Mouse (Mus musculus): ENCODE measurements around the gene Rpap2.

The Rpap2 gene

DNA sequence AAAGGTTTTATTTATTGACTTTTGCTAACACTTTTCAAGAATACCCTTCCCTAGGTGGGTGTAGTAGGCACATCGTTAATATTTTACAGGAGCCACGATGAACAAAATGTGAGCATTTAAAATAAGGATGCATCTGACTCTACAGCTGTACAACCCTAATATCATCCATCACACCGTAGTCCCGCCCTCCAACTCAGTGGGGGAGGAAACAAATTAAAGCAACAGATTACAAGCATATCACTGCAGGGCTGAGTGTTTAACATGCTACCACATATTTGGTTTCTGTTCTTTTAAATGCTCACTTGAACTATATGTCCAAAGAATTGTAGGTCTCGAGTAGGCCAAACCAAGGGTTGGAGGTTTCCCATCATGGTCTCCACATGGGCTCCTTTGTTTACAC lies 90.0 kb downstream of the Rpap2 start:
- no peak for DNase-seq (ENCODE audit: low read depth, low spot score)

DNA sequence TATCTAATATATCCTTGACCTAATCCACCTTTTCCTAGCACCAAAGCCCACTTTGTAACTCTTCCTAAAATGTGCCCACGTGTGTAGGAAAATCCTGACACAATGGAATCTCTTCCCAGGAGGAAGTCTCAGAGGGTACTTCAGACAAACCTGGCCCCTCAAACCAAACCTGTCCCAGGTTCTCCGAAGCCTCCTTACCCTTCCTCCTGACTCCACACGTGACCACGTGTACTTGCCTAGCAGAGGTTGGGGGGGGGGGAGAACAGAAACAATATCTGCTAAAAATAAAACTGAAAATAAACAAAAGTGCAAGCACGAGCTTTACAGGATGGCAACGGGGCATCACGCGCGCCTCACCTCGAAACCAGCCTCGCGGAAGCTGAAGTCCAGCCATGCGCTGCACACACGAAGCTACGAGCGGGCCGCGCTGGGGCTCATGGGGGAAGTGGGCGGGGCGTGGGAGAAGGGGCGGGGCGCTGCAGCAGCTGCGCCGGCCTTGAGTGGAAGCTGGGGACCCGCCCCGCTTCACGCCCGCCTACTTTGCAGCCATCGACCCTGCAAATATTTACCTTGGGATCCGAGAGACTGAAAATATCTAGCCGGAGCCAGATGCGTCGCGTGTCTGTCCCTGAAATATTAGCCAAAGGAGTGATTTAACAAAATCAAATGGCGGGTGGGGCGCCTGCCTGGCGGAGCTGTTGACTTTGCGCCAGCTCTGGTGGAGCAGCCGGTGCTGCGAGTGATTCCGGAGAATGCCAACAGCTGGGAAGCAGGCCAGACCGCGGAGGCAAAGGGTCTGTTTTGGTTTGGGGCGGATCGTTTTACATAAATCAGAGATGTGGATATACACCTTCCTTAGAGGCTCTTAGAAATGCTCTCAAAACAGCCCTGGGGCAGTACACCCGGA lies 90.7 kb downstream of the Rpap2 start:
- DNase-seq (ENCODE audit: low read depth, low spot score), result peak; percentile 70

DNA sequence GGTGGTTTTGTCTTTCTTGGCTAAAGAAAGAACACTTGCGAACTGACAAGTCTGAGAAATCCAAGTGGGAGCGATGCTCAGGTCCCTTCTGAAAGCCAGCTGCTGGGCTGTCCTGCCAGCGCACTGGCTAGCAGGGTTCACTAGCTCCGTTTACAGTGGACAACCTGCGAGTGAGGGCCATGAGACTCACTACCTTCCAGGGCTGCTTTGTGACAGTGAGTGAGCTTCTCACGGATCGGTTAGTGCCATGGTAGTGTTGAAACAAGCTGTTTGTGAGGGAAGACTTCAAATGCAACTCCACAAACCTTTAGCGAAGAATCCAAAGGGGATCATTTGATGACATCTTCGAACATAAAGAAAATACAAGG lies 91.3 kb downstream of the Rpap2 start:
- DNase-seq (ENCODE audit: low read depth, low spot score), result no peak

DNA sequence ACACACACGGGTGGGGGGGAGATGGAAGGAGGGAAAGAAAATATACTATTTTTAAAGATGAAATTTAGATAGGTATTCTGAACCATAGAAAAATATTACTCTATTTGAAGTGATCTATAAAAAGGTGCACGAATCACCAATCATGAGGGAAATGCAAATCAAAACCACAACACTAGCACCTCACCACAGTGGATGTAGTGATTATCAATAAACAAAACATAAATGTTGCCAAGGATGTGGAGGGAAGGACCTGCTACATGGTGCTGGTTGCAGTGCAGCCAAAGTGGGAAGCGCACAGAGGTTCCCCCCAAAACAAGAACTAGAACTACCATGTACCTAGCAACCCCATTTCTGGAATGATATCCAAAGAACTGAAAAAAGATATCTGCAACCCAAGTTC lies 97.8 kb downstream of the Rpap2 start:
- DNase-seq (ENCODE audit: low read depth, low spot score), result no peak

DNA sequence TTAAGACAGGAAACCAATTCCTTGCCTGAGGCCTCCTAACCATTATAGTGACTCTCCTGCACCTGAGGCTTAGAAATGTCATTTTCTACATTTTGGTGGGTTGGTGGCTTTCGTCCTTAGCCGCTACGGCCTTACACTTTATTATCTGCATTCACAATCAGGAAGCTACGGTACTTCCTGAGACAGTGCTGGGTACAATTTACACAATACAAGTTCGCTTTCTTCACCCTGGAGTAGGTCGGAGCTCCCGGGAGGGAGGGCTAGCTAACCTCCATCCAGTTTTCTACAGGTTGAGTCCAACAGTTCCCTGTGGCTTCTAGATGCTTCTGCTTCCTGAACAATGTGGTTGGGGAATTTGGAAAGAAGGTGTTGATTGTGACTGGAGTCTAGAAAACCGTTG lies 101.7 kb downstream of the Rpap2 start:
- no peak for DNase-seq (ENCODE audit: low read depth, low spot score)

DNA sequence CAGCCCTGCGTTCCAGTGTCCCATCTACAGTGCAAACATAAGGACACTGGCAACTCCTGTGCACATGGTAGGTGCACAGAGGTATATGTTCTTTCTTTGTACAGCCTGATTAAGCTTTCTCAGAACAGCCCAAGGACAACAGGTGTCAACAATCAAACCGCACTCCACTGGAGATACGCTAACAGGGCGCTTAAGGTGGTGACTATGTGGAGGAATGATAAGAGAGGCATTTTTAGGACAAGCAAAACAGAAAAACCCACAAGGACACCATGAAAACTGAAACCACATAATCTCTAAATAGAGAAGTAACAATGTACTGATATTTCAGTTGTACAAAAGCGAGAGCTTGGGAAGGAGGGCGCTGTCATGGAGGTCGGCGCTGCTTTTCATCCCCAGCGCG lies 103.7 kb downstream of the Rpap2 start:
- no peak for DNase-seq (ENCODE audit: low read depth, low spot score)

DNA sequence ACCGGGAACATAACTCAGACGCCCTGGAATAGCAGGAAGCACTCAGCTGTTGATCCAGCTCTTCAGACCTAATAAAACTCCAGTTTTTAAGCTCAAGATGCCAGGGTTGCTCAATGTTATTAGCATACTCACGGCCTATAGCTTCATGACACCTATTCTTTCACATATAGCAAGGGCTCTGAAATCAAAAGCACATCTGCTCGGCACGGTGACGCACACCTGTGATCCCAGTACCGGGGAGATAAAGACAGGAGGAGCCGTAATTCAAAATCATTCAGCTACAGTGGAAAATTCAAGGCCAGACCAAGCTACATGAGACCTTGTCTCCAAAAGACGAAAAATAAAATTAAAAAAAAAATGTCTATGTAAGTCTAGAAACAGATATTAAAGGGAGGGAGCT lies 104.5 kb downstream of the Rpap2 start:
- no peak for DNase-seq (ENCODE audit: low read depth, low spot score)

DNA sequence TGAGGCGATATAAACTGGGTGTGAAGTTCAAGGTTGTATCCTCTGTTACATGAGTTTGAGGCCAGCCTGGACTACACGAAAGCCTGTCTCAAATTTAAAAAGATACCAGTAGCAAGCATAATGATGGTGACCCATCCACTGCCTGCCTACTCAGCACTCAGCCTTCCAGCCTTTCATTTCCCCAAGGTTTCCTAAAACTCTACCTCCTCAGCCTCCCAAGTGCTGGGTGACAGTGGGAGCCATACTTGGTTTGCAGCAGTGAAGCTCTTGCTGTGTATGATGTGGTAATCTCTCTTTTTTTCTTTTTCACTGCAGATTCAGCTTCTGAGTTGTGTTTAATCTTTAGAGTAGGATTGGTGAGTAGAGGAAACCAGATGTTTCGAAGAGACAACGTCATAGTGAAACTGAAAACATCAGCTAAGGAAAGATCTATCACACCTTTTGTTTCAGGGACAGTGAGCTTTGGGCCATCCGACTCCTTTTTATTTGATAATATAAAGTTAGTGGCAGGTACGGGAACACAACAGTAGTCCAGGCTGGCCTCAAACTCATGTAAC lies 106.1 kb downstream of the Rpap2 start:
- DNase-seq (ENCODE audit: low read depth, low spot score), result no peak

DNA sequence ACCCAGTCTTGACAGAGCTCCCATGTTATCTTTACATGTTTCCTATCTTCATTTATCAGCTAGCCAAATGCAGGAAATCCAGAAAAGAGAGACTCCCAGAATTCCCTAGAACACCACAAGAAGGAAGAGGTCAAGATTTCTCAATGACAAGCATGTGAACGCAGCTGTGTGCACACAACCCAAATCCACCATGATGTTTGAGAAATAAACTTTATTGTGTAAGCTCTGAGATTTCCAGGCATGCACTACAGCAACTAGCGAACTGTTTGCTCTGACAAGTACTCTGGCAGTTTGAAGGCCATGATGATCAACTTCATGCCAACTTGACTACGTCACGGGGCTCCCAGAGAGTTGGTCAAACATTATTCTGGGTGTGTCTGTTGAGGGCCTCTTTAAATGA lies 108.6 kb downstream of the Rpap2 start:
- no peak for DNase-seq (ENCODE audit: low read depth, low spot score)

DNA sequence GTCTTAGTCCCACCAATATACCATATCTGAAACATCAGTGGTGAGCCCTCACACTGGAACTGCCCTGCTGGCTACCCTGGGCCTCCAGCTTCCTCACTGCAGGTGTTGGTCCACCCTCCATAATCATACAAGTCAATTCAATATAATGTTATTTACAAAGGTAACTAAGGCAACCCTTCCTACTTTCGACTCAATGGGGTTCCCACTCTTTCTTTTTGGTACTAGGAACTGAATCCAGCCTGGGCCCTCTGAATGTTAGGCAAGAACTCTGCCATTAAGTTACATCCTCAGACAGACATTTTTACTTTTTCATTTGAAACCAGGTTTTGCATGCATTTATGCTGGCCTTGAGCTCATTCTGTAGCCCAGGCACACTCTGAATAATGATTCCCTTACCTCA lies 109.1 kb downstream of the Rpap2 start:
- no peak for DNase-seq (ENCODE audit: low read depth, low spot score)

DNA sequence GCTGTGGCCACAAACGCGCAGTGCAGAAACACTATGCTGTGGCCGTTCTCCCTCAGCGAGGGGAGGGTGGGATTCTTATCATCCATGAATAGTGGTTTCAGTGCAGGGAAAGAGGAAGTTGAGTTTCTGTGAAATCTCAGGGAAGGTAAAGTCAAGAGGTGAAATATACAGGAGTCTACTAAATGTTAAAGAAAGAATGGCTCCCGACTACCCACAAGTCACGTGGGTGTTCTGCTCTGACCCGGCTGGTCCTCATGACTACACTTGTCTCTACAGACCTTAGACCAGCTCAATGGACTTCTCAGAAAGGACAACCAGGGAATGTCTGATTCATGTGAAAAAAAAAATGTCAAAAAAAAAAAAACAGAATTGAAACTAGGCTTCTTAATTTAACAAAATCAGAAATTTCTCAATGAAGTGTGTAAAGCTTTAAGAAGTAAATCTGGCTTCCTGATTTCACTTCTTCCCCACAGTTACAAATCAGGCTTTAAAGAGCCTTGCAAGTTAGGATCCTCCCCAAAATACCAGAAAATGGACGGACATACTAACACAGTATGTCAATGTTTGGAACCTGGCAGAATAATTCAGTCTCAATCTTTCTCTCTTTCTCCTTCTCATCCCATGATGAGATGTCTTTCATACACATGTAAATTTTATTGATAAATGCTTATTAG lies 111.1 kb downstream of the Rpap2 start:
- DNase-seq (ENCODE audit: low read depth, low spot score), result no peak

Measured in 3T3-L1 (cell line).